Mouse (Mus musculus) liver, postnatal 0 days (tissue): ENCODE data around the gene C530008M17Rik.

ENCODE experiments used
- CTCF ChIP-seq: sonication (generic); IDR thresholded peaks from 2 replicates; pipeline ENCODE4 v1.5.1; 2016; ENCODE audit warnings: antibody characterized with exemption, low read depth
- EP300 ChIP-seq: IDR thresholded peaks from 2 replicates; pipeline ENCODE4 v1.6.1; 2016; ENCODE audit warnings: antibody characterized with exemption, low read depth, mild to moderate bottlenecking

DNA sequence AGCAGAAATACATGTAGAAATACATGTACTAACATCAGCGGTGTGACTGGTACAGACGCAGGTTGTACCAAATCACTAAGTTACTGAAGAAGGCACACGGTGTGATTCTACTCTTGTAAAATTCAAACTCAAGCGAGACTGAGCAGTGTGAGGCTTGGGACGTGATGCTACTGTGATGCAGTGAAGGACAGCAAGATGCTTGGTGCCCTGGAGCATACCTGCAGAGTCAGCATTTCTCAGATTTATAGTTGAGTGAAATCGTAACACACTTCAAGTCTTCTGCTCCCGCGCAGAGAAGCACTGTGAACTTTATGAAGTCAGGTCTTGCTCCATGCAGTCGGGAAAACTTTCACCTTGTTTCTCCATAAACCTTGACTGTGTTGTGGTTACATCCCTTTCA, 32.6 kb upstream of the C530008M17Rik start:
- TF ChIP-seq CTCF (no peak), EP300 (no peak)
